In genomic region chr19:32271455-32272200, GRCm38 (mm10) we compare ENCODE assay signal across 11 mouse cellular contexts.
DNase-seq lines count a peak whose midpoint lies in the region; ATAC-seq and TF ChIP-seq lines count a peak whose summit lies in the region.
"Had no signal": no experiment of that assay in that cellular context is flagged by ENCODE, and none has a peak within 500 bp of the region (broad histone marks: within the 10 kb centered on the region; RNA-seq: fewer than 3 reads in every experiment).

No protein-coding gene starts in this region.

- H3K4me2 ChIP-seq in lung, embryonic 14.5 days, result peak overlapping the region; percentile 23; the same call in 1 of the 2 replicates
- H3K4me2 ChIP-seq in lung, postnatal 0 days (replicated peaks; ENCODE audit: low read depth, low read length), result no peak overlapping the region
- no peak overlapping the region for H3K4me2 ChIP-seq in hindbrain, embryonic 12.5 days (replicated peaks)

- no peak for ATAC-seq in lung, embryonic 14.5 days (ENCODE audit: insufficient read depth)
- no peak for ATAC-seq in lung, postnatal 0 days
- peak; percentile 45 for ATAC-seq in megakaryocyte progenitor cell, adult 5-6 weeks (replicated peaks; ENCODE audit: poor library complexity)
- no peak for ATAC-seq in hindbrain, embryonic 12.5 days (ENCODE audit: low FRiP score)
- ATAC-seq: forebrain, embryonic 16.5 days; Patski had no signal

- no peaks in the 10 kb centered on the region for H3K9me3 ChIP-seq in lung, embryonic 14.5 days (ENCODE audit: low read depth, low read length)
- H3K9me3 ChIP-seq in lung, postnatal 0 days (ENCODE audit: low read length), result no peaks in the 10 kb centered on the region
- no peaks in the 10 kb centered on the region for H3K9me3 ChIP-seq in MEL (replicated peaks; ENCODE audit: insufficient read depth, low read length)
- no peaks in the 10 kb centered on the region for H3K9me3 ChIP-seq in erythroblast, embryonic 14.5 days (ENCODE audit: control insufficient read depth, low read length)
- H3K9me3 ChIP-seq in hindbrain, embryonic 12.5 days (replicated peaks), result no peaks in the 10 kb centered on the region

- DNase-seq in lung, embryonic 14.5 days, result no peak
- DNase-seq in lung, postnatal 0 days (ENCODE audit: low spot score), result no peak
- DNase-seq in MEL (ENCODE audit: low read depth, low spot score), result peak; percentile 88
- DNase-seq in adrenal gland, postnatal 25 days, result no peak
- DNase-seq in adrenal gland, adult 2 months, result no peak
- DNase-seq: lung, adult 18-20 months had no signal

- no peak overlapping the region for H3K4me3 ChIP-seq in lung, embryonic 14.5 days (ENCODE audit: low read depth, low read length)
- H3K4me3 ChIP-seq in lung, postnatal 0 days (ENCODE audit: low read depth, low read length), result no peak overlapping the region
- peak overlapping the region; percentile 55 to 72 for H3K4me3 ChIP-seq in MEL (ENCODE audit: control insufficient read depth in 1 of 2, insufficient read depth in 1 of 2, low read depth in 2 of 2, low read length in 2 of 2)
- peak overlapping the region; percentile 64 for H3K4me3 ChIP-seq in erythroblast, embryonic 14.5 days (replicated peaks)
- no peak overlapping the region for H3K4me3 ChIP-seq in hindbrain, embryonic 12.5 days

- H3K27ac ChIP-seq in lung, embryonic 14.5 days (ENCODE audit: low read depth), result peak overlapping the region; percentile 48; the same call in 1 of the 2 replicates
- no peak overlapping the region for H3K27ac ChIP-seq in lung, postnatal 0 days (ENCODE audit: low read length)
- peak overlapping the region; percentile 89 for H3K27ac ChIP-seq in MEL (ENCODE audit: control insufficient read depth, low read depth, low read length)
- H3K27ac ChIP-seq in hindbrain, embryonic 12.5 days, result no peak overlapping the region

- TF ChIP-seq POLR2A in MEL (IDR thresholded peaks at IDR 0.05; ENCODE audit: control insufficient read depth in 1 of 2, insufficient read depth in 1 of 2, low read depth in 1 of 2, low read length in 2 of 2, poor library complexity in 1 of 2), result peak in 1 of 2 experiments; percentile 32; a peak in 1 of 4 replicates

- H3K27me3 ChIP-seq in lung, embryonic 14.5 days (ENCODE audit: insufficient read depth, low read length), result no peaks in the 10 kb centered on the region
- H3K27me3 ChIP-seq in lung, postnatal 0 days (replicated peaks; ENCODE audit: insufficient read depth, low read length), result no peaks in the 10 kb centered on the region
- H3K27me3 ChIP-seq in MEL (ENCODE audit: control insufficient read depth in 1 of 2, insufficient read depth in 2 of 2, low read length in 2 of 2), result no peaks in the 10 kb centered on the region
- no peaks in the 10 kb centered on the region for H3K27me3 ChIP-seq in erythroblast, embryonic 14.5 days (ENCODE audit: control insufficient read depth)
- no peaks in the 10 kb centered on the region for H3K27me3 ChIP-seq in hindbrain, embryonic 12.5 days
- H3K27me3 ChIP-seq: Patski had no signal

- no peak for TF ChIP-seq CTCF in lung, embryonic 14.5 days (IDR thresholded peaks at IDR 0.05; ENCODE audit: low read depth)
- TF ChIP-seq CTCF in lung, postnatal 0 days (IDR thresholded peaks at IDR 0.05), result no peak
- no peak for TF ChIP-seq CTCF in MEL (IDR thresholded peaks at IDR 0.05 in 2 of 3, conservative IDR thresholded peaks at IDR 0.05 in 1 of 3; ENCODE audit: control insufficient read depth in 1 of 3, insufficient read depth in 1 of 3, low read depth in 2 of 3, low read length in 3 of 3, poor library complexity in 1 of 3, severe bottlenecking in 1 of 3)

- no peak for TF ChIP-seq EP300 in lung, postnatal 0 days (IDR thresholded peaks at IDR 0.05)
- TF ChIP-seq EP300 in MEL (IDR thresholded peaks at IDR 0.05; ENCODE audit: low read depth in 1 of 2, low read length in 2 of 2), result peak in 1 of 2 experiments; percentile 36; a peak in 1 of 4 replicates

- no peak overlapping the region for H3K9ac ChIP-seq in lung, embryonic 14.5 days
- H3K9ac ChIP-seq in lung, postnatal 0 days (replicated peaks; ENCODE audit: low read depth), result no peak overlapping the region
- H3K9ac ChIP-seq in MEL (ENCODE audit: control insufficient read depth, low read depth, low read length, poor library complexity, severe bottlenecking), result peak overlapping the region; percentile 60
- H3K9ac ChIP-seq in hindbrain, embryonic 12.5 days, result no peak overlapping the region

- 67% methylated on average over 11 of the region's 11 CpGs for WGBS in lung, embryonic 14.5 days
- WGBS in lung, postnatal 0 days, result 76% methylated on average over 11 of the region's 11 CpGs
- WGBS in hindbrain, embryonic 12.5 days, result 89% methylated on average over 11 of the region's 11 CpGs

- TF ChIP-seq RAD21 in MEL (IDR thresholded peaks at IDR 0.05; ENCODE audit: low read depth, low read length), result no peak

- no peaks in the 10 kb centered on the region for H3K36me3 ChIP-seq in lung, embryonic 14.5 days (ENCODE audit: insufficient read depth)
- no peaks in the 10 kb centered on the region for H3K36me3 ChIP-seq in lung, postnatal 0 days (ENCODE audit: insufficient read depth, low read length)
- peaks cover 0 to 31% of the 10 kb centered on the region in 2 experiments; a peak in 2 of 4 replicates for H3K36me3 ChIP-seq in MEL (ENCODE audit: control insufficient read depth in 1 of 2, insufficient read depth in 2 of 2, low read length in 2 of 2)
- no peaks in the 10 kb centered on the region; the same call in 1 of the 2 replicates for H3K36me3 ChIP-seq in erythroblast, embryonic 14.5 days (ENCODE audit: control insufficient read depth)
- H3K36me3 ChIP-seq in hindbrain, embryonic 12.5 days, result no peaks in the 10 kb centered on the region

- no peaks in the 10 kb centered on the region; the same call in 1 of the 2 replicates for H3K79me2 ChIP-seq in MEL (ENCODE audit: control insufficient read depth, insufficient read depth, low read length, poor library complexity)

- H3K4me1 ChIP-seq in lung, embryonic 14.5 days (ENCODE audit: insufficient read depth), result peaks cover 6% of the 10 kb centered on the region; the same call in 1 of the 2 replicates
- peaks cover 8% of the 10 kb centered on the region; the same call in 1 of the 2 replicates for H3K4me1 ChIP-seq in lung, postnatal 0 days (ENCODE audit: insufficient read depth, low read depth, low read length)
- H3K4me1 ChIP-seq in MEL (ENCODE audit: control insufficient read depth in 1 of 2, insufficient read depth in 2 of 2, low read length in 2 of 2), result peaks cover 18 to 31% of the 10 kb centered on the region in 2 experiments
- peaks cover 82% of the 10 kb centered on the region for H3K4me1 ChIP-seq in erythroblast, embryonic 14.5 days (ENCODE audit: control insufficient read depth)
- no peaks in the 10 kb centered on the region for H3K4me1 ChIP-seq in hindbrain, embryonic 12.5 days

TF ChIP-seq in MEL, 35 proteins besides CTCF, POLR2A, EP300 and RAD21:
- TF ChIP-seq TAL1 (IDR thresholded peaks at IDR 0.05; ENCODE audit: low read length), result no peak
- no peak for TF ChIP-seq NRF1 (IDR thresholded peaks at IDR 0.05; ENCODE audit: insufficient read depth, low read depth, low read length, poor library complexity, severe bottlenecking)
- TF ChIP-seq MAX (IDR thresholded peaks at IDR 0.05; ENCODE audit: low read length), result peak; percentile 87
- no peak for TF ChIP-seq JUND (IDR thresholded peaks at IDR 0.05; ENCODE audit: low read depth, low read length)
- 0 out of 2 replicates have a peak, but pooled peaks have one; percentile 17 for TF ChIP-seq USF1 (IDR thresholded peaks at IDR 0.05; ENCODE audit: low read depth, low read length)
- no peak for TF ChIP-seq HCFC1 (IDR thresholded peaks at IDR 0.05; ENCODE audit: low read depth, low read length)
- TF ChIP-seq ETS1 (IDR thresholded peaks at IDR 0.05; ENCODE audit: low read depth, low read length), result peak; percentile 53
- no peak for TF ChIP-seq GATA1 (IDR thresholded peaks at IDR 0.05; ENCODE audit: low read depth, low read length)
- no peak for TF ChIP-seq UBTF (IDR thresholded peaks at IDR 0.05; ENCODE audit: borderline replicate concordance, insufficient read depth, low read depth, low read length)
- TF ChIP-seq MXI1 (IDR thresholded peaks at IDR 0.05; ENCODE audit: low read depth, low read length), result peak; percentile 83
- TF ChIP-seq MEF2A (IDR thresholded peaks at IDR 0.05; ENCODE audit: extremely low read depth, insufficient replicate concordance, low read depth, low read length, poor library complexity, severe bottlenecking), result no peak
- TF ChIP-seq ZC3H11A (IDR thresholded peaks at IDR 0.05; ENCODE audit: low read depth, low read length), result no peak
- TF ChIP-seq TBP (IDR thresholded peaks at IDR 0.05; ENCODE audit: low read depth, low read length), result peak; percentile 49; the same call in 1 of the 2 replicates
- TF ChIP-seq RCOR1 (IDR thresholded peaks at IDR 0.05; ENCODE audit: low read depth, low read length), result no peak
- TF ChIP-seq MYC (IDR thresholded peaks at IDR 0.05; ENCODE audit: low read depth, low read length), result peak; percentile 57; the same call in 1 of the 2 replicates
- TF ChIP-seq ZMIZ1 (IDR thresholded peaks at IDR 0.05; ENCODE audit: low read depth, low read length), result no peak
- peak; percentile 84; the same call in 1 of the 2 replicates for TF ChIP-seq SIN3A (IDR thresholded peaks at IDR 0.05; ENCODE audit: low read length)
- TF ChIP-seq TCF12 (IDR thresholded peaks at IDR 0.05; ENCODE audit: low read depth, low read length), result no peak
TF ChIP-seq in MEL: peak in this region for 7.

Comparison
In these comparisons a context has a peak if more than half of its experiments do, and no peak if none do; other contexts are left out.
1. H3K27ac ChIP-seq: peak in lung, embryonic 14.5 days (single experiment) and MEL (single experiment); none in lung, postnatal 0 days (single experiment) and hindbrain, embryonic 12.5 days (single experiment).
2. H3K4me3 ChIP-seq: peak in MEL (2 of 2) and erythroblast, embryonic 14.5 days (single experiment); none in lung, embryonic 14.5 days (single experiment), lung, postnatal 0 days (single experiment) and hindbrain, embryonic 12.5 days (single experiment).